Mouse (Mus musculus) cerebellum, adult 2 months (tissue): ENCODE data around the gene Rnf111.

ENCODE experiments used
- CTCF ChIP-seq: fragments of 200-500 bp; IDR thresholded peaks from 2 replicates; pipeline ENCODE4 v1.5.1; 2011; ENCODE audit warnings: low read depth, mild to moderate bottlenecking, control low read depth, low read length, moderate library complexity, borderline replicate concordance; ENCODE audit not compliant: insufficient read depth
- POLR2A ChIP-seq: fragments of 200-500 bp; IDR thresholded peaks from 2 replicates; pipeline ENCODE4 v1.6.1; 2011; ENCODE audit warnings: low read length, control low read depth, borderline replicate concordance; ENCODE audit not compliant: insufficient read depth

GRCm38 (mm10) chr9:70503015-70503603, 416 bp downstream of the Rnf111 start:
- TF ChIP-seq POLR2A (no peak), CTCF (no peak)
